Mouse (Mus musculus): ENCODE measurements around the gene Slc51b. TPM values are rescaled to one million over a fixed set of nuclear protein-coding genes. Genes with fewer than 3 reads are reported as not detected.

Gene Slc51b
- polyA plus RNA-seq, 1 experiment, result 15.0 TPM

GRCm38 (mm10) chr9:65430921-65431320, 8.2 kb upstream of the Slc51b start:
- Histone ChIP-seq H3K4me3 (ENCODE audit: insufficient read depth, low read depth, low read length) (no peak overlapping the region), H3K27ac (ENCODE audit: insufficient read depth, low read depth, low read length) (no peak overlapping the region), H3K27me3 (replicated peaks; ENCODE audit: control insufficient read depth, insufficient read depth, low read length) (no peaks in the 10 kb centered on the region), H3K4me1 (ENCODE audit: control insufficient read depth, insufficient read depth, low read length) (peaks cover 9% of the 10 kb centered on the region), H3K36me3 (ENCODE audit: control insufficient read depth, insufficient read depth, low read length) (no peaks in the 10 kb centered on the region)
- TF ChIP-seq CTCF (conservative IDR thresholded peaks at IDR 0.05; ENCODE audit: insufficient read depth, insufficient read length, low read depth, low read length) (no peak), POLR2A (IDR thresholded peaks at IDR 0.05; ENCODE audit: low read depth, low read length) (no peak)
- DNase-seq, result no peak
- WGBS, result 95% methylated on average over 5 of the region's 5 CpGs

GRCm38 (mm10) chr9:65430401-65430800, 7.6 kb upstream of the Slc51b start:
- Histone ChIP-seq H3K27me3 (replicated peaks; ENCODE audit: control insufficient read depth, insufficient read depth, low read length) (no peaks in the 10 kb centered on the region), H3K4me3 (ENCODE audit: insufficient read depth, low read depth, low read length) (no peak overlapping the region), H3K4me1 (ENCODE audit: control insufficient read depth, insufficient read depth, low read length) (peaks cover 9% of the 10 kb centered on the region), H3K36me3 (ENCODE audit: control insufficient read depth, insufficient read depth, low read length) (no peaks in the 10 kb centered on the region), H3K27ac (ENCODE audit: insufficient read depth, low read depth, low read length) (no peak overlapping the region)
- no peak for TF ChIP-seq POLR2A (IDR thresholded peaks at IDR 0.05; ENCODE audit: low read depth, low read length)
- no peak for TF ChIP-seq CTCF (conservative IDR thresholded peaks at IDR 0.05; ENCODE audit: insufficient read depth, insufficient read length, low read depth, low read length)
- no peak for DNase-seq

GRCm38 (mm10) chr9:65428003-65428402, 5.2 kb upstream of the Slc51b start:
- no peaks in the 10 kb centered on the region for H3K36me3 ChIP-seq (ENCODE audit: control insufficient read depth, insufficient read depth, low read length)
- DNase-seq, result peak; percentile 47
- H3K27ac ChIP-seq (ENCODE audit: insufficient read depth, low read depth, low read length), result peak overlapping the region; percentile 82
- peaks cover 17% of the 10 kb centered on the region for H3K4me1 ChIP-seq (ENCODE audit: control insufficient read depth, insufficient read depth, low read length)
- H3K27me3 ChIP-seq (replicated peaks; ENCODE audit: control insufficient read depth, insufficient read depth, low read length), result no peaks in the 10 kb centered on the region
- H3K4me3 ChIP-seq (ENCODE audit: insufficient read depth, low read depth, low read length), result no peak overlapping the region
- 57% methylated on average over 5 of the region's 5 CpGs for WGBS
- TF ChIP-seq CTCF (conservative IDR thresholded peaks at IDR 0.05; ENCODE audit: insufficient read depth, insufficient read length, low read depth, low read length) (no peak), POLR2A (IDR thresholded peaks at IDR 0.05; ENCODE audit: low read depth, low read length) (no peak)

- peak; percentile 84 for DNase-seq
- H3K27ac ChIP-seq (ENCODE audit: insufficient read depth, low read depth, low read length), result peak overlapping the region; percentile 82
- WGBS, result 36% methylated on average over 2 of the region's 2 CpGs
- peaks cover 17% of the 10 kb centered on the region for H3K4me1 ChIP-seq (ENCODE audit: control insufficient read depth, insufficient read depth, low read length)
- no peaks in the 10 kb centered on the region for H3K27me3 ChIP-seq (replicated peaks; ENCODE audit: control insufficient read depth, insufficient read depth, low read length)
- no peak overlapping the region for H3K4me3 ChIP-seq (ENCODE audit: insufficient read depth, low read depth, low read length)
- no peak for TF ChIP-seq POLR2A (IDR thresholded peaks at IDR 0.05; ENCODE audit: low read depth, low read length)
- TF ChIP-seq CTCF (conservative IDR thresholded peaks at IDR 0.05; ENCODE audit: insufficient read depth, insufficient read length, low read depth, low read length), result no peak
- H3K36me3 ChIP-seq (ENCODE audit: control insufficient read depth, insufficient read depth, low read length), result no peaks in the 10 kb centered on the region
Measured at GRCm38 (mm10) chr9:65427511-65427910, 4.8 kb upstream of the Slc51b start.

- TF ChIP-seq CTCF (conservative IDR thresholded peaks at IDR 0.05; ENCODE audit: insufficient read depth, insufficient read length, low read depth, low read length) (no peak), POLR2A (IDR thresholded peaks at IDR 0.05; ENCODE audit: low read depth, low read length) (no peak)
- no peaks in the 10 kb centered on the region for H3K36me3 ChIP-seq (ENCODE audit: control insufficient read depth, insufficient read depth, low read length)
- no peak for DNase-seq
- H3K4me3 ChIP-seq (ENCODE audit: insufficient read depth, low read depth, low read length), result no peak overlapping the region
- H3K4me1 ChIP-seq (ENCODE audit: control insufficient read depth, insufficient read depth, low read length), result peaks cover 20% of the 10 kb centered on the region
- H3K27ac ChIP-seq (ENCODE audit: insufficient read depth, low read depth, low read length), result no peak overlapping the region
- 19% methylated on average over 3 of the region's 3 CpGs for WGBS
- no peaks in the 10 kb centered on the region for H3K27me3 ChIP-seq (replicated peaks; ENCODE audit: control insufficient read depth, insufficient read depth, low read length)
Measured at GRCm38 (mm10) chr9:65424393-65424792, 1.6 kb upstream of the Slc51b start.

GRCm38 (mm10) chr9:65419633-65420032, 3.1 kb downstream of the Slc51b start:
- H3K4me3 ChIP-seq (ENCODE audit: insufficient read depth, low read depth, low read length), result no peak overlapping the region

GRCm38 (mm10) chr9:65417738-65418137, 5.0 kb downstream of the Slc51b start:
- Histone ChIP-seq H3K4me1 (ENCODE audit: control insufficient read depth, insufficient read depth, low read length) (0 out of 2 replicates have a peak, but pooled peaks cover 3% of the 10 kb centered on the region), H3K27me3 (replicated peaks; ENCODE audit: control insufficient read depth, insufficient read depth, low read length) (no peaks in the 10 kb centered on the region), H3K27ac (ENCODE audit: insufficient read depth, low read depth, low read length) (no peak overlapping the region), H3K4me3 (ENCODE audit: insufficient read depth, low read depth, low read length) (no peak overlapping the region), H3K36me3 (ENCODE audit: control insufficient read depth, insufficient read depth, low read length) (no peaks in the 10 kb centered on the region)
- TF ChIP-seq POLR2A (IDR thresholded peaks at IDR 0.05; ENCODE audit: low read depth, low read length), result no peak
- 0 out of 2 replicates have a peak, but pooled peaks have one; percentile 16 for TF ChIP-seq CTCF (conservative IDR thresholded peaks at IDR 0.05; ENCODE audit: insufficient read depth, insufficient read length, low read depth, low read length)
- 53% methylated on average over 3 of the region's 3 CpGs for WGBS
- DNase-seq, result no peak

More at GRCm38 (mm10) chr9:65419633-65420032, 3.1 kb downstream of the Slc51b start:
- H3K4me1 ChIP-seq (ENCODE audit: control insufficient read depth, insufficient read depth, low read length), result peaks cover 10% of the 10 kb centered on the region; the same call in 1 of the 2 replicates
- DNase-seq, result no peak
- H3K27me3 ChIP-seq (replicated peaks; ENCODE audit: control insufficient read depth, insufficient read depth, low read length), result no peaks in the 10 kb centered on the region
- H3K36me3 ChIP-seq (ENCODE audit: control insufficient read depth, insufficient read depth, low read length), result no peaks in the 10 kb centered on the region
- TF ChIP-seq POLR2A (IDR thresholded peaks at IDR 0.05; ENCODE audit: low read depth, low read length) (no peak), CTCF (conservative IDR thresholded peaks at IDR 0.05; ENCODE audit: insufficient read depth, insufficient read length, low read depth, low read length) (peak; percentile 47; the same call in 1 of the 2 replicates)
- WGBS, result 64% methylated on average over 3 of the region's 3 CpGs
- no peak overlapping the region for H3K27ac ChIP-seq (ENCODE audit: insufficient read depth, low read depth, low read length)
